Mouse (Mus musculus) ES-E14 (cell line): ENCODE measurements around the gene Ak5.

ENCODE experiments used
- CHD2 ChIP-seq: IDR thresholded peaks from 2 replicates; pipeline ENCODE4 v1.6.1; 2014; ENCODE audit warnings: mild to moderate bottlenecking, low read depth, low read length, inconsistent platforms
- HCFC1 ChIP-seq: IDR thresholded peaks from 2 replicates; pipeline ENCODE4 v1.6.1; 2012; ENCODE audit warnings: low read length, inconsistent platforms, borderline replicate concordance; ENCODE audit not compliant: insufficient read depth
- MAFK ChIP-seq: IDR thresholded peaks from 2 replicates; pipeline ENCODE4 v1.6.1; 2014; ENCODE audit warnings: mild to moderate bottlenecking, low read depth, low read length, inconsistent platforms; ENCODE audit not compliant: insufficient read depth
- ZC3H11A ChIP-seq: IDR thresholded peaks from 2 replicates; pipeline ENCODE4 v1.6.1; 2012; ENCODE audit warnings: low read depth, mild to moderate bottlenecking, inconsistent platforms, low read length, borderline replicate concordance
- ZNF384 ChIP-seq: IDR thresholded peaks from 2 replicates; pipeline ENCODE4 v1.6.1; 2012; ENCODE audit warnings: low read depth, low read length, inconsistent platforms

GRCm38 (mm10) chr3:152498968-152499696 is 169.0 kb downstream of the Ak5 start:
- TF ChIP-seq CHD2 (no peak), ZC3H11A (no peak), MAFK (no peak), HCFC1 (no peak), ZNF384 (no peak)
